ENCODE assay signal across 12 mouse cellular contexts in the genomic region with DNA sequence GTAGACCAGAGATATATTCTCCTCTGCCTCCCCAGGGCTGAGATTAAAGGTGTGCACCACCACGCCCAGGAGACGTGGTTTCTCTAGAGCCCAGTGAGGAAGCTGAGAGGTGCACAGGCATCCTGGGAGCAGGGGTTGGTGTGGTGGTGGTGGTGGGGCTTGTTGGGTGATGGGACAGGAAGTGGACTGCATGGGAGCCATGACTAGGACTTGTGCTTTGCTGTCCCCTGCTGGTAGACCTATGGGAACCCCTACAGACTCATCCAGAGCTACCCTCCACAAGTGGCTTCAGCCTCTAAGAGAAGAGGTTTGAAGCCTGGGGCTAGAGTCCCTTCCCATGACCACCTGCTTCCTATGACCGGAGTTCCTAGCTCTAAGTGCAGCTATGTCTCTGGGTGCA. TPM values are rescaled to one million over a fixed set of nuclear protein-coding genes. Genes with fewer than 3 reads are reported as not detected.
DNase-seq lines count a peak whose midpoint lies in the region; ATAC-seq and TF ChIP-seq lines count a peak whose summit lies in the region.
"Had no signal": no experiment of that assay in that cellular context is flagged by ENCODE, and none has a peak within 500 bp of the region (broad histone marks: within the 10 kb centered on the region; RNA-seq: fewer than 3 reads in every experiment).

No protein-coding gene starts in this region.

- no peaks in the 10 kb centered on the region for H3K79me2 ChIP-seq in heart, adult 2 months (replicated peaks; ENCODE audit: control insufficient read depth, insufficient read depth, low read length)

- peak; percentile 72 for ATAC-seq in inflammation-experienced regulatory T-cells, adult 6 months

- H3K36me3 ChIP-seq in heart, adult 2 months (ENCODE audit: control insufficient read depth, insufficient read depth, low read length): no peaks in the 10 kb centered on the region
- H3K36me3 ChIP-seq: embryonic facial prominence, embryonic 12.5 days; limb, embryonic 10.5 days had no signal

- H3K4me1 ChIP-seq in heart, adult 2 months (ENCODE audit: control insufficient read depth, insufficient read depth, low read length): no peaks in the 10 kb centered on the region
- H3K4me1 ChIP-seq: embryonic facial prominence, embryonic 12.5 days had no signal

- TF ChIP-seq POLR2A in heart, adult 2 months (IDR thresholded peaks at IDR 0.05; ENCODE audit: insufficient read depth, low read depth, low read length): no peak

- TF ChIP-seq CTCF in heart, adult 2 months (IDR thresholded peaks at IDR 0.05): peak; percentile 38

- WGBS in heart, adult 2 months: 88% methylated on average over 3 of the region's 3 CpGs

- intact Hi-C loops in heart, adult 2 months (cut with DNase I): no loop called here

- no peak overlapping the region for H3K9ac ChIP-seq in heart, adult 2 months (ENCODE audit: low read depth, low read length)
- H3K9ac ChIP-seq: embryonic facial prominence, embryonic 12.5 days had no signal

- H3K4me3 ChIP-seq in heart, adult 2 months: no peak overlapping the region
- H3K4me3 ChIP-seq: embryonic facial prominence, embryonic 12.5 days; limb, embryonic 10.5 days had no signal

- DNase-seq in heart, adult 2 months: no peak
- DNase-seq in heart, adult 11 months: no peak
- peak; percentile 18 for DNase-seq in lung, postnatal 14 days
- no peak for DNase-seq in lung, adult 18-20 months
- DNase-seq in thymus, postnatal 25 days: peak; percentile 49
- DNase-seq in gastrocnemius, postnatal 10 days: no peak
- DNase-seq in embryo, embryonic 10 days (ENCODE audit: low spot score): no peak
- DNase-seq: B cell, adult 2 months; kidney, postnatal 14 days had no signal

- TF ChIP-seq EP300 in heart, adult 2 months (IDR thresholded peaks at IDR 0.05; ENCODE audit: insufficient read depth, low read depth, low read length): no peak

- H3K27ac ChIP-seq in heart, adult 2 months: no peak overlapping the region
- H3K27ac ChIP-seq: embryonic facial prominence, embryonic 12.5 days; limb, embryonic 10.5 days had no signal

- H3K27me3 ChIP-seq in heart, adult 2 months (ENCODE audit: control insufficient read depth, insufficient read depth, low read length): no peaks in the 10 kb centered on the region
- H3K27me3 ChIP-seq: embryonic facial prominence, embryonic 12.5 days had no signal

RNA-seq across cellular contexts. Expression of a gene that starts 28.1 kb away (rescaled TPM):
- 100 to 1,000 TPM; 118 to 136 TPM for total RNA-seq in heart, adult 2 months (2021)
- polyA plus RNA-seq in heart, adult 2 months (2012; rRNA removed): 117 and 136 TPM in 2 replicates
- 1 to 10 TPM; 2.1 to 6.0 (median 5.9) TPM for polyA plus RNA-seq in inflammation-experienced regulatory T-cells, adult 6 months (2017; shearing (Covaris generic))
- 10 to 100 TPM; 38.2 to 42.4 TPM for total RNA-seq in gastrocnemius, postnatal 10 days (2021)

Comparison
In these comparisons a context has a peak if more than half of its experiments do, and no peak if none do; other contexts are left out.
1. DNase-seq: peak in lung, postnatal 14 days (single experiment) and thymus, postnatal 25 days (single experiment); none in heart, adult 2 months (0 of 2), heart, adult 11 months (single experiment), lung, adult 18-20 months (0 of 2), gastrocnemius, postnatal 10 days (single experiment) and embryo, embryonic 10 days (single experiment).